Mouse (Mus musculus) ovary, postnatal 36 days (tissue): Measurements from ENCODE around the gene Fndc10.
"Not testable (repeated sequence)": the region's sequence is repeated elsewhere in the genome, so short reads cannot be mapped to it uniquely, and the experiment has no call there.

ENCODE experiments used
- DNase-seq: peaks from one replicate; pipeline ENCODE4 v3.0.0; 2022; ENCODE audit warnings: low spot score, mixed read lengths

Gene Fndc10

GRCm38 (mm10) chr4:155736421-155736820 is 42.3 kb downstream of the Fndc10 start:
- DNase-seq: no peak

DNA sequence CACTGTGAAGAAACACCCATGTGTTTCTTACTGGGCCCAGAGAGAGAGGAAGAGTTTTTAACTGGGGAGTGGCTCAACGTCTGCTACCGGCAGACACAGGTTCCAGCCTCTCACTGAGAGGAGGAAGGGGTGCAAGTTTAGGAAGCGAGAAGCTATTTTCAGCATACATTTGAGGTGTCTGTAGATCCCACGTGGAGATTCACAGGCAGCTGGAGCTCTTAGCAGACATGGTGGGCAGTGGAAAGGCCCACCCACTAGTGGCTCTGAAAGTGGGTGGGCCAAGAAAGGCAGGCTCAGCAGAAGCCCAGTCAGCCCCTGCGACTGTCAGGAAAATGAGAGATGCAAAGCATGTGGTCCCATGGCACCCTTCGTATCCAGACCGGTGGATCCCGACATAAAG is 44.1 kb downstream of the Fndc10 start:
- no peak for DNase-seq

DNA sequence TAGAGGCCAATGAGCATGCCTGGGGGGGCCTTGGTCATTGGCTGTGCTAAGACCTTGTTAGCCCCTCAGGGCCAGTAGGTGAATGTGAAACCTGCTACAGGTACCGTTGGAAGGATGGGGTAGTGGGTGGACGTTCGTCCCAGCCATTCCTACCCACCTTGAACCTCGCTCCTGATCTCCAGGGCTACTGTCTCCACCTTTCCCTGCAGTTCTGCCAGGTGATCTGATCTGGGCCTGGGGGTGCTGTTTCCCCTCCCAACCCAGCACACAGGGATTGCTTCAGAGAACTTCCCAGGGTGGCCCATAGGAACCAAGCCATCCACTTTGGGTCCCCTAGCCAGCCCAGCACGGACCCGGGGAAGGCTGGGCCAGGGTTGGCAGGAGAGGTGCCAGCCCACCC is 45.0 kb downstream of the Fndc10 start:
- DNase-seq: no peak

DNA sequence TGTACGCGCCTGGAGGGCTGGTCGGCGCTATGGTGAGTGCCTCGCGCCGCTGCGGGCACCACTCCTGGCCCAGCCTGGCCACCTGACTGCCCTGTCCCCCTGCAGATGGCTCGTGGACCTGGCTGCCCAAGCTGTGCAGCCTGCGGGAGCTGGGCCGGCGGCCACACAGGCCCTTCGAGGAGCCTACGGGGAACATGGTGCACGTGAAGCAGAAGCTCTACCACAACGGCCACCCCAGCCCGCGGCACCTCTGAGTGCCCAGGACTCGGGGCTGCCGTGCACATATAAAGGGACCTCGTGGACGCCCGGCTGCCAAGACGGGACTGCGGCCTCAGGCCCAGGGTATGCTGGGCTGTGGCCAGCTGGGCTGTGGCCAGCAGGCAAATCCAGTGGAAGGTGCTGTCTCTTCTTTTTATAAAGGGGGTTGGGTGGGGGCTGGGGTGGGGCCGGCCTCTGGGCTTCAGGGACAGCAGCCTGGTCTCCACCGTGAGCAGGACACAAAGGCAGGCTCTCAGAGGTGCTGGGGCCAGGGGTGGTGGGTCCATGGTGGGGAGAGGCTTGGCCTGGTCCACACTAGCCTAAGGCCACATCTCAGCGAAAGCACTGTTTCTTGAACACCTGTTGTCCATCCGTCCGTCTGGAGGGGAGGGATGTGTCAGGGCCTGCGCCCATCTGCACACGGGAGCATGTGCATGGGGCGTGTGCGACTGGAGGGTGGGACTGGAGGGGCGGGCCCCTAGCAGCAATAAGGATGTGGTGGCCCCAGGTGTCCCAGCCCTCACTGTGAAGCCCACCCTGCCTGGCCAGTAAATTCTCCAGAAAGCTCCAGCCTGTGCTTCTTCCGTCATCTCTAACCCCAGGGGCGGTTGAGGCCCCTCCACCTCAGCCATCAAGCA is 45.8 kb downstream of the Fndc10 start:
- DNase-seq: no peak

DNA sequence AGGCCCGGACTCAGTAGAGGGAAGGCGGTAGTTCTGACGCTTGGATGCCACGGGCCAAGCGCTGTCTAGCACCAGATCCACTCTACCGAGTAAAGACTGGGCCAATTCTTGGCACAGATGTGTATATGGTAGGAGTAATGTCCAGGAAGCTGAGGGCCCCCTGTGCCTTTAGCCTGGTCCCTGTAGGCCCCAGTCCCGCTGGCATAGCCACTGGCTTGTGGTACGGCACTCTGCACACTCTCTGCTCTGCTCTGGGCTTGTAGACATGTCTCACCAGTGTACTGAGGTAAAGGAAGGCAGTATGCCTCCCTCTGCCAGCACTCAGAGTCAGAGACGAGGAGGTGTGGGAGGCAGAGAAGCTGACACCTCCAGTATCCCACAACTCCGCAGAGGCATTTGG is 46.5 kb downstream of the Fndc10 start:
- DNase-seq: not testable (repeated sequence)

GRCm38 (mm10) chr4:155742684-155743083 is 48.5 kb downstream of the Fndc10 start:
- DNase-seq: no peak

DNA sequence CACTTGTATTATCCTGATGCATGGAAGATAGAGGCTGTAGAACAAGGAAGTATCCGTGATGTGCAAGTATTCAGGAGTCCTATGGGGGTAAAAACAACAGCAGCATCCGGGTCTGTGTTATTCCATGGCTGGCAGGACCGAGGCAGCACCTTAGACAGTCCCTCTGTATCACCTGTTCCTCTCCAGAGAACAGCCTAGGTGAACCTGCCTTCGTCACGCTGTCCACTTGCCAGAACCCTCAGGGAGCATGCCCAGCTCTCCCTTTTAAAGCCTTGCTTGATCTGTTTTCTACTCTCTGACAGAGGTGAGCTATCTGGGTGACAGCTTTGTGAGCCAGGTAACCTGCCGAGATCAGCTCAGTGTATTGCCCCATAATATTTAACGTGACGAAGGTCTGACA is 50.3 kb downstream of the Fndc10 start:
- no peak for DNase-seq

DNA sequence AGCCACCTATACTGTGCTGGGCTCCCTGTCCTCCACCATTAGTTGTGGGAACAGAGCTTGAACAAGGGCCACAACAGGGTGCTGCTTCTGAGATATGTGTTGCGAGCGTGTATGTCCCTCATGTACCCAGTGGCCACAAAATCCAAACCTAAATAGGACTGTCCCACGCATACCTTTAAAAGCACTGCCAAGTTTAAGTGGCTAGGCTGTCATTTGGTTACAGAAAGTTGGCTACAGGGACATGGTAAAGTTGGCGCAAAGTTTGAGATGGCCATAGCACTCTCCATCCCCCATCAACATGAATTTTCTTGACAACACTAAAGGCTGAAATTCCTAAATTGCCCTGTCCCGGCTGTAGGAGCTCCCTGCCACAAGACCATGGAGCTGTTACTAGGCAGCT is 51.0 kb downstream of the Fndc10 start:
- DNase-seq: no peak
